Mouse (Mus musculus) adrenal gland, adult 8-10 months (tissue): Measurements from ENCODE around the gene Dab2ip. TPM values are rescaled to one million over a fixed set of nuclear protein-coding genes. Genes with fewer than 3 reads are reported as not detected.

Experiments
- DNase-seq: peaks from one replicate; pipeline ENCODE4 v3.0.0; 2022
- total RNA-seq, 4 experiments: library from RNA; stranded (reverse); gene quantifications; 2 replicates each; pipeline ENCODE4 v1.2.4; 2022

Gene Dab2ip
- total RNA-seq, 4 experiments from 2014 or later: 84.5 to 95.8 (median 90.0) TPM

- no peak for DNase-seq
These were observed 202.3 kb downstream of the Dab2ip start for GRCm38 (mm10) chr2:35760352-35760751.

DNA sequence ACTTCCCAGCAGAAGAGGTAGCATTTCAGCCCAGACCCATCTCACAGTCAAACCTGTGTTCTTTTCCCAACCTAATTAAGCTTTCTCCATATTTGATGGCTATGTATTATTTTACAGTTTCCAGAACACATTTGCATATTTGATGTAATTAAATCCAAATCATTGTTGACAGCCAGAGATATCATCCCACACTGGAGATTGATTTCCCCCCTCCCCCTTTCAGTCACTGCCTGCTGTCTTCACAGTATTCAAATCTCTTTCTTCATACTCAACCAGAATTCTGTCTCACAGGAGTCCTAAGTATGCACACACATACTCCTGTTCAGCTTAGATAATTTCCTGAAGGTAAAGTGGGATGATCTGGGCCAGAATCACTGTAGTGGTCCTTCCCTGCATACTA lies 202.8 kb downstream of the Dab2ip start:
- no peak for DNase-seq

GRCm38 (mm10) chr2:35761458-35761857 lies 203.4 kb downstream of the Dab2ip start:
- DNase-seq: no peak

DNA sequence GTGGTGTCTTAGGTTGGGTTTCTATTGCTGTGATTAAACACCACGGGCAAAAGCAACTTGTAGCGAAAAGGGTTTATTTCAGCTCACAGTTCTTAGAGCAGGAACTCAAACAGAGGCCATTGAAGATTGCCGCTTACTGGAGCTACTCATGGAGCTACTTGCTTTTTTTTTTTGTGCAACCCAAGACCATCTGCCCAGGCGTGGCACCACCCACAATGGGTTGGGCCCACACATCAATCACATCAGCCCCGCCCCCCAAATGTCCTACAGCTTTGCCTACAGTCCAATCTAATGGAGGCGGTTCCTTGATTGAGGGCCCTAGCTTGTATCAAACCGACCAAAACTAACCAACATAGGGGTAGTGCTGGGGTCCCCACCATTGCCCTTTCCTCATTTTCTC lies 205.8 kb downstream of the Dab2ip start:
- DNase-seq: no peak

DNA sequence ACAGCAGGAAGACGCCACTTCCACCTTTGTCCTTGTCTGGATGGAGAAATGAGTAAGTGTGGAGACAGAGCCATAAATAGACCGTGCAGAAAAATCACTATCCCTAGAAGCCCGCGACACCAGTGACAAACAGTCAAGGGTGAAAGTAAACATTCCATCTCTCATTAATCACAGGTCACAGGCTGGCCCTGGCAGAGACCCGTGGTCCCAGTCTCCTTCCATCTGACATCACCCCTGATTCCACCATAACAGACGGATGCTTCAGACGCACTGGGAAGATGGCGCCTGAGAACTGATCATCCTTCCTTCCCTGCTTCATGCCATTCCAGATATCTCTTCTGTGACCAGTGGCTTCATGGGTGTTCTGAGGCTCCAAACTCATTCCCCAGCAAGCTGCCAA lies 206.3 kb downstream of the Dab2ip start:
- DNase-seq: no peak

DNA sequence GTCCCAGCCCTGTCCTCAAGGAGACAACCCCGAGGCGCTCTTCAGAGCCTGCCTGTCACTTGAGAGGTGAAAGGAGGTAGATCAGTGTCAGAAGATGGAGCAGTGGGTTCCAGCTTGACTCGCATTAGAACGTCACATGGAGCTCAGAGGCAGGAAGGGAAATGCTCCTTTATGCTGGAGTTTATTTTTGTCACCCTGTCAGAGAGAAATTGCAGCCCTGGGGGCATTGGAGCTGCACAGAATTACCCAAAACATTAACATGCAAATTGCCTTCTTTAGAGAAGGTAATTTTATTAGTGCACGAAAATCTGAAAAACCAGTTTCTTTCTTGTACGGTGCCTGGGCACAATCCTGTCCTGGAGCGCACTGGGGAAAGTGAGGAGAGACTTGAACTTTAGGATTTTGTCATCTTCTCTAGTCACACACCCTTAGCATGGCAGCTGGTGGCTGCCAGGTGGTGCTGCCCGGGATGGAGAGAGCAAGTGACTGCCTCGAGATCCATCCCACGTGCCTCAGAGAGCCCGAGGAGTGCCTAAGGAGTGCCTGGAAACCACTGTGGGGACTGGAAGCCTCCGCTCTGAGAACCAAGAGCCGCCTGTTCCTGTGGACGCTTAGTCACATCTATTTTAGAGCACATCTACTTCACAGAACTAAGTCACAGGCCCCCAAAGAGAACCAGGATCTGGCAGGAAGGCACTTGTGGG lies 209.9 kb downstream of the Dab2ip start:
- DNase-seq: no peak

DNA sequence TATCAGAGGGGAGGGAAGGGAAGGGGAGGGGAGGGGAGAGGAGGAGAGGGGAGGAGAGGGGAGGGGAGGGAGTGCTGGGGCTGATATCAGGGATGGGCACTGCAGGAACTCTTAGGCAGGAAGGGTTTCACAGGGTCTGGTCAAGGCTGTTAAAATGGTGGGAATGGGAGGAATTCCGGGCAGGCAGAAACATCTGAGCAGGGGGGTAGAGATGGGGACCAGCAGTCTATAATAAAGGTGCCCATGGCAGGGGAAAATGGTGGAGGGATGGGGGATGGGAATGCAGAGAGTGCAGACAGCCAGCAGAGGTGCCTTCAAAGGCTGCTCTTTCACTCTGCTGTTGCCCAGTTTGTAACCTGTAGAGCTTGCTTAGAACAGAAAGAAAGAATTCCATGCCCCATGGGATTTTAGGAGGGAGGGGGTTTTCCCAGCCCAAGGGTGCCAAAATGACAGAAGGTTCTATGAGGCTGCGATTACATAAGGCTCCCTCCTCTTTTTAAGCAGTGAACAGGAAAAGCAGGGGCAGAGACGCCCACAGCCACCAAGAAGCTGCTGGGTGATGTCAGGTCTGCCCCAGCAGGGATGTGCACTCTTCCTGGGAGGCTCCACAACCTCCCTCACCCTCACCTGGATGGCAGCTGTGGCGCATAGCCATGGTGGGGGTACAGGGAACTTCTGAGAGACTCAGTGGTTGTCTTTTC lies 210.6 kb downstream of the Dab2ip start:
- no peak for DNase-seq

GRCm38 (mm10) chr2:35769398-35769797 lies 211.3 kb downstream of the Dab2ip start:
- DNase-seq: no peak

DNA sequence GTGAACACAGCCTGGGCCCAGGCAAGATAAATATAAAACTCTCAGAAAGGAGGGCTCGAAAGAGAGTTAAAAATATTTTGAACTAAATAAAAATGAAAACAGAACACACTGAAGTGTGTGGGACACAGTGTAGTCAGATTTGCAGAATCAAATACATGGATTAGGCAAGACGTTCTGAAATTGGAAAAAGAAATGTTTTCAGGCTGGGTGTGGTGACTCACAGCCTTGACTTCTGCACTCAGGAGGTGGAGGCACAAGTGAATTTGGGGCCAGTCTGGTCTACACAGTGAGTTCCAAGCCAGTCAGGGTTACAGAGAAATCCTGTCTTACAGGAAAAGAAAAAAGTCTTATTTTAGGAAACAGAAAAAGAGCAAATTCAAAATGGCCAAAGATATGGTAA lies 212.5 kb downstream of the Dab2ip start:
- no peak for DNase-seq

DNA sequence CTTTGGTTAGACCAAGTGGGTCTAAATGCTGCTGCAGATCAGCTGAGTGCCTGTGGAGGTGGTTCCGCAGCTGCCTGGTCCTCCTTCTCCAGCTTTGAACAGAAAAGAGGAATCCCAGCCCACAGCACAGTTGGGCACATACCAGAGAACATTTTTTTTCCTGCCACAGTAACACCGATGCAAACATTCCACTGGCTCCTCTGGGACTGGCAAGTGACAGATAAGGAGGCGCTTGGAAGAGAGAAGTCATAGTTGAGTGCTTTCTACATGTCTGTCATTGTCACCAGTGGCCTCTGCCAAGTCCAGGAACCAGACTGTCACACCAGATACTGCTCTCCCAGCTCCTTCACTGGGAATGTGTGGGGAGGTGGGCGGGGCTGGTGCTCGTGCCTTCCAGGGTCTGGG lies 217.6 kb downstream of the Dab2ip start:
- no peak for DNase-seq

GRCm38 (mm10) chr2:35776935-35777334 lies 218.9 kb downstream of the Dab2ip start:
- no peak for DNase-seq

DNA sequence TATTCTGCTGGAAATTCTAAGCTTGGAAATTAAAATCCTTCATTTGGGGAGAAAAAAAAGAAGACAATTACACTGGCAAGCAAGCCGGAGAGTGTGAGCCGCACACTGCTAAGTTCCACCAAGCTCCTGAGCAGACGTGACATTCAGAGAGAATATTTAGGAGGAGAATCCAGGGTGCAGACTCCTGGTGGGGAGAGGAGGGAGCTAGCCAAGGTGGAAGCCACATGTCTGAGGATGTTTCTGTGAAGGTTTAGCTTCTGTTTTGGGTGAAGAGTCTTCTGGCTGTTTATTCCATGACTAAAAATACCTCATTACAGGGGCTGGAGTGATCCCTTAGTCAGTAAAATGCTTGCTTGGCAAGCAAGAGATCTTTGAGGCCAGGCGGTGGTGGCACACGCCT lies 221.2 kb downstream of the Dab2ip start:
- DNase-seq: no peak

Other genes with a start within 250 kb of the Dab2ip start
- 10 to 100 TPM; 29.0 to 45.8 (median 37.5) TPM for gene Stom, start 221.3 kb upstream of the Dab2ip start, total RNA-seq
- gene 4930568D16Rik, start 190.5 kb upstream of the Dab2ip start, total RNA-seq: not detected
- gene 4930402F06Rik, start 161.1 kb upstream of the Dab2ip start, total RNA-seq: not detected
- gene Ggta1, start 95.0 kb upstream of the Dab2ip start, total RNA-seq: 10 to 100 TPM in 3 of 4 experiments, 1 to 10 TPM in 1; 8.8 to 14.1 (median 10.8) TPM